ENCODE assay signal across 11 mouse cellular contexts in the genomic region with DNA sequence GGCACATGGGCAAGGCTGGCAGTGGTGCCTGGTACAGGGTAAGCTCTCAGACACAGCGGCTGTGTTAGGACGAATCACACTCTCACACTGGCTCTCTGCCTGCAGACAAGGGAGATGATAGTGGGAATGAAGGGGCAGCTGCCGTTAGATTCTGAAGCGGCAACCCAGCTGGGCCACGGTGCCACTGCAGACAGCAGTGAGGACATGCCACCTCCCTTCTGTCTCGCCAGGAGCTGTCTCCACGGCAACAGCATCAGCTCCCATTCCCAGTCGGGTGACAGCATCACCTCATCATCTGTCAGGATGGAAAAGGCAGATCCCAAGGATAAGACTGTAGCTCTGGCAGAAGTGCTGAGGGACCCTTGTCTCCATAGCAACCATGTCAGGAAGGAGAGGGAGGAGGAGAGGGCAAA. TPM values are rescaled to one million over a fixed set of nuclear protein-coding genes. Genes with fewer than 3 reads are reported as not detected.
A peak's percentile ranks its signal among the peaks of the same experiment; 100 is the strongest.
DNase-seq lines count a peak whose midpoint lies in the region; ATAC-seq lines count a peak whose summit lies in the region.
"Had no signal": no experiment of that assay in that cellular context is flagged by ENCODE, and none has a peak within 500 bp of the region (broad histone marks: within the 10 kb centered on the region; RNA-seq: fewer than 3 reads in every experiment).

No protein-coding gene starts in this region.

- peaks cover 61% of the 10 kb centered on the region for H3K36me3 ChIP-seq in hindbrain, embryonic 13.5 days
- peaks cover 27% of the 10 kb centered on the region for H3K36me3 ChIP-seq in midbrain, embryonic 15.5 days (replicated peaks)

- peaks cover 56% of the 10 kb centered on the region for H3K4me1 ChIP-seq in hindbrain, embryonic 13.5 days (replicated peaks)
- H3K4me1 ChIP-seq in midbrain, embryonic 15.5 days: peaks cover 60% of the 10 kb centered on the region

- ATAC-seq in cerebellum, adult (ENCODE audit: insufficient number of reproducible peaks, low FRiP score, low TSS enrichment): no peak
- peak; percentile 91 for ATAC-seq in hindbrain, embryonic 13.5 days (ENCODE audit: low FRiP score)
- peak; percentile 90 for ATAC-seq in midbrain, embryonic 15.5 days (replicated peaks)
- ATAC-seq in monocyte, adult 5-6 weeks (replicated peaks; ENCODE audit: insufficient number of reproducible peaks, low FRiP score, low TSS enrichment, poor library complexity, severe bottlenecking): no peak

- no peaks in the 10 kb centered on the region for H3K27me3 ChIP-seq in hindbrain, embryonic 13.5 days
- no peaks in the 10 kb centered on the region for H3K27me3 ChIP-seq in midbrain, embryonic 15.5 days (replicated peaks)

- no peaks in the 10 kb centered on the region for H3K9me3 ChIP-seq in hindbrain, embryonic 13.5 days
- no peaks in the 10 kb centered on the region for H3K9me3 ChIP-seq in midbrain, embryonic 15.5 days

- WGBS in hindbrain, embryonic 13.5 days: 20% methylated on average over 8 of the region's 8 CpGs
- 8% methylated on average over 8 of the region's 8 CpGs for WGBS in midbrain, embryonic 15.5 days

- H3K27ac ChIP-seq in hindbrain, embryonic 13.5 days: peak overlapping the region; percentile 91
- H3K27ac ChIP-seq in midbrain, embryonic 15.5 days: peak overlapping the region; percentile 87
- H3K27ac ChIP-seq: kidney, postnatal 0 days had no signal

- H3K9ac ChIP-seq in hindbrain, embryonic 13.5 days: peak overlapping the region; percentile 40
- H3K9ac ChIP-seq in midbrain, embryonic 15.5 days: peak overlapping the region; percentile 20; the same call in 1 of the 2 replicates

- peak overlapping the region; percentile 39 for H3K4me2 ChIP-seq in hindbrain, embryonic 13.5 days
- peak overlapping the region; percentile 31 for H3K4me2 ChIP-seq in midbrain, embryonic 15.5 days

- H3K4me3 ChIP-seq in hindbrain, embryonic 13.5 days: peak overlapping the region; percentile 6; the same call in 1 of the 2 replicates
- H3K4me3 ChIP-seq in midbrain, embryonic 15.5 days: no peak overlapping the region; the same call in 1 of the 2 replicates

- peak; percentile 84 to 87 for DNase-seq in cerebellum, postnatal 10 days
- DNase-seq in R1 (ENCODE audit: low read depth, low spot score): peak; percentile 52
- no peak for DNase-seq in adrenal gland, postnatal 4 days (ENCODE audit: low spot score in 2 of 2)
- no peak for DNase-seq in T-cell, adult 2 months (ENCODE audit: low spot score)

RNA-seq across cellular contexts. Expression of a gene that starts 29.2 kb away (rescaled TPM):
- 6.2 and 6.4 TPM in 2 replicates for polyA plus RNA-seq in hindbrain, embryonic 13.5 days (2015; fragmentation: Nextera tagmentation; extraction: Ambion mirVana)
- polyA plus RNA-seq in midbrain, embryonic 15.5 days (2015; fragmentation: Nextera tagmentation; extraction: Ambion mirVana): 6.8 and 7.1 TPM in 2 replicates
- total RNA-seq in adrenal gland, postnatal 4 days (2021): 10 to 100 TPM; 46.3 to 47.0 TPM
- total RNA-seq in monocyte, adult 5-6 weeks (2017): 0.76 to 1.5 TPM (median 0.78 TPM) in 3 replicates

RNA-seq across cellular contexts. Expression of a gene that starts 37.0 kb away (rescaled TPM):
- polyA plus RNA-seq in hindbrain, embryonic 13.5 days (2015; fragmentation: Nextera tagmentation; extraction: Ambion mirVana): not detected in 2 replicates
- polyA plus RNA-seq in midbrain, embryonic 15.5 days (2015; fragmentation: Nextera tagmentation; extraction: Ambion mirVana): not detected in 2 replicates
- not detected for total RNA-seq in adrenal gland, postnatal 4 days (2021)
- total RNA-seq in monocyte, adult 5-6 weeks (2017): not detected in 3 replicates
- total RNA-seq: megakaryocyte, adult 5-6 weeks had no signal
- polyA plus RNA-seq: stomach, embryonic 16.5 days had no signal

RNA-seq across cellular contexts. Expression of a gene that starts 42.9 kb away (rescaled TPM):
- polyA plus RNA-seq in hindbrain, embryonic 13.5 days (2015; fragmentation: Nextera tagmentation; extraction: Ambion mirVana): 12.3 and 13.2 TPM in 2 replicates
- 8.9 and 9.6 TPM in 2 replicates for polyA plus RNA-seq in midbrain, embryonic 15.5 days (2015; fragmentation: Nextera tagmentation; extraction: Ambion mirVana)
- total RNA-seq in adrenal gland, postnatal 4 days (2021): 10 to 100 TPM; 19.9 to 22.3 TPM
- total RNA-seq in monocyte, adult 5-6 weeks (2017): 13.4 to 31.9 TPM (median 17.8 TPM) in 3 replicates

RNA-seq across cellular contexts. Expression of a gene that starts 58.0 kb away (rescaled TPM):
- 90.3 and 95.0 TPM in 2 replicates for polyA plus RNA-seq in hindbrain, embryonic 13.5 days (2015; fragmentation: Nextera tagmentation; extraction: Ambion mirVana)
- 132 and 136 TPM in 2 replicates for polyA plus RNA-seq in midbrain, embryonic 15.5 days (2015; fragmentation: Nextera tagmentation; extraction: Ambion mirVana)
- total RNA-seq in adrenal gland, postnatal 4 days (2021): 10 to 100 TPM; 47.2 to 47.9 TPM
- total RNA-seq in monocyte, adult 5-6 weeks (2017): 33.9 to 42.9 TPM (median 39.3 TPM) in 3 replicates

Comparison
In these comparisons a context has a peak if more than half of its experiments do, and no peak if none do; other contexts are left out.
1. DNase-seq: peak in cerebellum, postnatal 10 days (2 of 2) and R1 (single experiment); none in adrenal gland, postnatal 4 days (0 of 2) and T-cell, adult 2 months (single experiment).
2. ATAC-seq: peak in hindbrain, embryonic 13.5 days (single experiment) and midbrain, embryonic 15.5 days (single experiment); none in cerebellum, adult (single experiment) and monocyte, adult 5-6 weeks (single experiment).
3. RNA of a gene that starts 29.2 kb away (total RNA-seq): 46.3 to 47.0 TPM in adrenal gland, postnatal 4 days; 0.76 to 1.5 TPM in monocyte, adult 5-6 weeks; every median in the first group is over 10 times any median in the second.